Mouse (Mus musculus) heart, postnatal 4 days (tissue): ENCODE measurements at regions not wholly inside any gene's neighbourhood (a gene's known extent, or its start where the extent isn't known, plus 50 kb on each side); places are given as distances from the start of the nearest gene placed in this dataset.
A peak's percentile ranks its signal among the peaks of the same experiment; 100 is the strongest.
"Not testable (repeated sequence)": the region's sequence is repeated elsewhere in the genome, so short reads cannot be mapped to it uniquely, and the experiment has no call there.

Experiments used
- DNase-seq: peaks from one replicate; pipeline ENCODE4 v3.0.0; 2021

- DNase-seq = no peak
These were observed 191.8 kb upstream of the Fmr1 start for GRCm38 (mm10) chrX:68486585-68486984.

- not testable (repeated sequence) for DNase-seq
These were observed 186.3 kb upstream of the Fmr1 start for GRCm38 (mm10) chrX:68492052-68492451.

- DNase-seq = no peak
These were observed 183.8 kb upstream of the Fmr1 start for GRCm38 (mm10) chrX:68494398-68495143.

- peak; percentile 35 for DNase-seq
These were observed 183.2 kb upstream of the Fmr1 start for GRCm38 (mm10) chrX:68495144-68495493.

GRCm38 (mm10) chrX:68495751-68496150 lies 182.6 kb upstream of the Fmr1 start:
- no peak for DNase-seq

- DNase-seq = no peak
These were observed 180.5 kb upstream of the Fmr1 start for GRCm38 (mm10) chrX:68497886-68498285.

- no peak for DNase-seq
These were observed 175.4 kb upstream of the Fmr1 start for GRCm38 (mm10) chrX:68502938-68503337.

GRCm38 (mm10) chrX:68507664-68508063 lies 170.7 kb upstream of the Fmr1 start:
- DNase-seq = no peak

- no peak for DNase-seq
These were observed 166.1 kb upstream of the Fmr1 start for GRCm38 (mm10) chrX:68512213-68512766.

- no peak for DNase-seq
These were observed 131.8 kb upstream of the Fmr1 start for GRCm38 (mm10) chrX:68546561-68546960.

GRCm38 (mm10) chrX:68554031-68554430 lies 124.3 kb upstream of the Fmr1 start:
- no peak for DNase-seq

GRCm38 (mm10) chrX:68557717-68558116 lies 120.6 kb upstream of the Fmr1 start:
- no peak for DNase-seq

- peak; percentile 61 for DNase-seq
These were observed 93.1 kb upstream of the Fmr1 start for GRCm38 (mm10) chrX:68585246-68585645.

- DNase-seq = no peak
These were observed 56.2 kb upstream of the Fmr1 start for GRCm38 (mm10) chrX:68622141-68622540.
